Mouse (Mus musculus): Measurements from ENCODE around the gene Cript.

GRCm38 (mm10) chr17:86982497-86982896, 42.9 kb upstream of the Cript start:
- TF ChIP-seq CTCF (IDR thresholded peaks at IDR 0.05; ENCODE audit: control insufficient read depth, insufficient read depth, low read length) (no peak), POLR2A (IDR thresholded peaks at IDR 0.05; ENCODE audit: borderline replicate concordance, control insufficient read depth, low read depth, low read length) (no peak)

All from bone marrow, adult 2 months (tissue).